Mouse (Mus musculus) heart, postnatal 14 days (tissue): Measurements from ENCODE around the gene Slc37a3. TPM values are rescaled to one million over a fixed set of nuclear protein-coding genes. Genes with fewer than 3 reads are reported as not detected.

Source experiments
- DNase-seq, 2 experiments: peaks; one replicate each; pipeline ENCODE4 v3.0.0; 2021 to 2022
- intact Hi-C: fragments of 180-260 bp; cut with DNase I; formaldehyde crosslinking; loops from one replicate; pipeline ENCODE4 v1.15.1; 2025
- total RNA-seq, 2 experiments: library from RNA; stranded (reverse); gene quantifications; 2 replicates each; pipeline ENCODE4 v1.2.3; 2021

Gene Slc37a3
- total RNA-seq, 2 experiments from 2014 or later = 20.0 to 24.1 TPM

- intact Hi-C loops = no loop called here
- DNase-seq = no peak
These were observed 45.3 kb downstream of the Slc37a3 start for GRCm38 (mm10) chr6:39331998-39332700.

GRCm38 (mm10) chr6:39330981-39331380, 46.5 kb downstream of the Slc37a3 start:
- intact Hi-C loops = no loop called here
- peak in 1 of 2 experiments; percentile 26 for DNase-seq

GRCm38 (mm10) chr6:39320286-39320685, 57.2 kb downstream of the Slc37a3 start:
- DNase-seq = no peak
- intact Hi-C loops = no loop called here

DNA sequence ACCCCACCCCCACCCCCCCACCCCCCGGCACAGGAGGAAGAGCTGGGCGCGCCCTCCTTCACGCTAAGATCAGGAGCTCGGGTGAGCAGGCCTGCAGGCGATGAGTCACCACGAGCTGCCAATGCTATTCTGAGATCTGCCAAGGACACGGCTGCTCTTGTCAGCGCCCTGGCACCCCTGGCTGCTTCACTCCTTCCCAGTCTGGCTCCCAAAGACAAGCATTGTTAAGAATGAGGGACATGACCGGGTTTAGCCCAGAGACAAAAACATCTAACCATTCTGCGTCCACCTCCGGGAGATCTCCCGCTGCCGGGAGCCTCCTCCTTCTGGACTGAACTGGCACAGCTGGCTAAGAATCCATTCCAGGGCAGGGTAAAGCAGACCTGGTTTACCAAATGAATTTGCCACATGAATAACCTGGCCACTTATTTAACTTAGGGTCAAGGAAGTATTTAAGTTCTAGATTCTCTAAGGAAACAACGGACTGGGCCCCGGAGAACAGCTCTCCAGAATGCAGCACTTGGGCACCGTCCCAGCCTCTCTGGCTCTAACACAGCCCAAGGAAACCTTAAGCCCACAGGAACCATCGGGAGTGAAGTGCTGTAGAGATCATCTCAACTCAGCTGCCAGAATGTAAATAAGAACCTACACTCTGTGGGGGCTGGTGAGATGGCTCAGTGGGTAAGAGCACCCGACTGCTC, 58.3 kb downstream of the Slc37a3 start:
- intact Hi-C loops = no loop called here

DNA sequence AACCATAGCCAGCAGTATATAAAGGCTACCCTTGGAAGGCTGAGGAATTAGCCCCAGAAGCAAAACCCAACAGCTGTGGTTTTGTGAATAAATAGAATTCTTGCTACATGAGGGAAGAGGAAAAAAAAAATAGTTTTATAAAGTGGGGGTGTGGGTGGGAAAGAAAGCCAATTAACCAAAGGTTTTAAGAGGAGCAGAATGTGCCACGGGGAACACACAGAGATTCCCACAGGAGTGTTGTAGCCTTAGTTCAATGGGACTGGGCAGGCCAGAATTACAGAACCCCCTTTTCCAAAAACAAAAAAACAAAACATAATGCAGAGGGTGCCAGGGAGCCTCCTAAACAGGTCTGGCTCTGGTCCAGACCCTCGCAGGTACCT, 58.9 kb downstream of the Slc37a3 start:
- intact Hi-C loops = no loop called here
- peak in 1 of 2 experiments; percentile 26 for DNase-seq

More for the DNA sequence above, 58.3 kb downstream of the Slc37a3 start:
- DNase-seq = peak; percentile 63 to 75

DNA sequence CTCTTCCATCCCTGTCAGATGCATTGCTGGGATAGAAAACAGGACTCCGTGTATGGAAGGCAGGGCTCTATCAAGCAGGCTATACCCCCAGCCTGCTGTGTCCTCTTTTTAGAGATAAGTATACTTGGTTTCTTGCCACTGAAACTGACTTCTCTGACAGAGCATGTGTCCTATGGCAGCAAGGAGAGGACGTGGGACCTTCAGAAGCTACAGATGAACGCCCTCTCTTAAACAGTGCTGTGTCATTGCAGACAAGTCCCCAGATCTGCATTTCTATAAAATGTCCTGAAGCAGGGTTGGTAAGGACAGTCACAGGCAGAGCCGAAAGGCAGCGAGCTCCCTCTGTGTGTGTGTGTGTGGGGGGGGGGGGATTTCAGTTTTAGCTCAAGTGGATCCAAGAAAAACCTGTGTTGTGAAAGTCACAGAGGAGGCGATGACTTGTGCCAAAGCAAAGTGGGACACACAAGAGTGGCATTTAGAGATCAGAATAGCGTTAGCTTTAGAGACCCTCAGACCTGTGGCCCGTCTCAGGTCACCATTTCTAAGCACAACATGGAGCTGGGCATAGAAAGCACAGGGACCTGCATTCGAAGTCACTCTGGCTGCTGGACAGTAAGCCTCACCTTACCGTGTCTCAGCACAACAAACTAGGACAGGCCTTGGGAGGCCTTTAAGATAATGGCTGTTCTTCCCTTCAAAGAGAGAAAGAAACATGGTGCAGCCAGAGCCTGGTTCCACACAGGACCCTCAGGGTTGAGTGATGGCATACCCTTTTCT, 59.4 kb downstream of the Slc37a3 start:
- intact Hi-C loops = no loop called here
- DNase-seq = no peak

DNA sequence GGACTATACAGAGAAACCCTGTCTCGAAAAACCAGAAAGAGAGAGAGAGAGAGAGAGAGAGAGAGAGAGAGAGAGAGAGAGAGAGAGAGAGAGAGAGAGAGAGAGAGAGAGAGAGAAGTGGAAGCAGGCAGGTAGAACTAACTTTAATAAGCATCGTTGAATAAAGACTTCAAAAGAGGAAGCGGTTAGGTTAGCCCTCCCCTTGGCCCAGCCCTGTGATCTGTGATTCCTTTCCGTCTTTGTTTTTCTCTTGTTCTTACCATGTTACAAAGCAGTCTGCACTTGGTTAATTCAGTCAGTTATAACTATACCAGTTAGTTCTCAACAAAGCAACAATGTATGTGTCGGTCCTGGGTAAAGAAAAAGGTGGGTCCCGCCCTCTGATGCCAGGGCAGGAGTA, 61.4 kb downstream of the Slc37a3 start:
- intact Hi-C loops = no loop called here

GRCm38 (mm10) chr6:39314461-39314860, 63.0 kb downstream of the Slc37a3 start:
- no peak for DNase-seq
- intact Hi-C loops = no loop called here

More for the DNA sequence above, 61.4 kb downstream of the Slc37a3 start:
- DNase-seq = no peak

GRCm38 (mm10) chr6:39311786-39312185, 65.7 kb downstream of the Slc37a3 start:
- DNase-seq = no peak
- intact Hi-C loops = no loop called here

DNA sequence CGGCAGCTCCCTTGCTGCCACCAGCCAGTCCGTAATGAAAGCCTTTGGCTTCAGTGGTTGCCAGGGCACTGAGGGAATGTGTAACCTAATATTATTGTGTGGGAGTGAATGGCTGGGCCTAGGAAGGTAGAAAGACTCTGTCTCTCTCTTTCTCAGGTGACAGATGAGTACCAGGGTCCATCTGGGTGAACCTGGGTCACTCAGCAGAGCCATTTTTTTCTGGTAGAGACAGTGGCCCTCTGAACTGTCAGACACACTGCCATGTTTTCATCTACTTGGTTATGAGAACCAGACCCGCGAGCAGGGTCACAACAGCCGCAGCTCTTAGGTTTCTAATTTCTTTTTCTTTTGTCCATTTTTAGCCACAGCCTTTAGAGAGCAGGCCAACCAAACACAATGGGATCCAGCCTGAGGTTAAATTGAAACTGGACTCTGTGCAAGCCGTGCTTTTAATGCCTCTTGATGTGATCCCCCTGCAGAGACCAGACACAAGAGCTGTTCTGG, 73.1 kb downstream of the Slc37a3 start:
- DNase-seq = no peak
- intact Hi-C loops = no loop called here

GRCm38 (mm10) chr6:39301484-39301883, 76.0 kb downstream of the Slc37a3 start:
- intact Hi-C loops = no loop called here
- no peak for DNase-seq

DNA sequence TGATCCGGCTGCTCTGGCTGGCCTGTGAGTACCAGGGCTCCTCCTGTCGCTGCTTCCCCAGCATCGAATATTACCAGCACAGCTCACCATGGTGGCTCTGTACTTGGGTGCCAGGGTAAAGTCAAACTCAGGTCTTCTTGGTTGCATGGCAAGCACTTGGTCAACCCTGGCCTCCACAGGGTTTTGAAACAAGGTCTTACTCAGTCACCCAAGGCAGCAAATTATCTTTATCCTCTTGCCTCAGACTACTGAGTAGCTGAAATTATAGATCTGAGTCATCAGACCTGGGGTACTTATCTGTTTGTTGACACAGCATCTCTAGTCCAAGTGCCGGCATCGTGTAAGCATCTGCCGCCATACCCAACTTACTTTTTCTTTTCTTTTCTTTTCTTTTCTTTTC, 80.4 kb downstream of the Slc37a3 start:
- intact Hi-C loops = loop anchor here (5.0 kb wide), 1 partner anchor 45 kb away; no protein-coding TSS in a partner anchor
- DNase-seq = no peak

GRCm38 (mm10) chr6:39296474-39296873, 81.0 kb downstream of the Slc37a3 start:
- DNase-seq = no peak
- intact Hi-C loops = loop anchor here (5.0 kb wide), 1 partner anchor 46 kb away; no protein-coding TSS in a partner anchor

DNA sequence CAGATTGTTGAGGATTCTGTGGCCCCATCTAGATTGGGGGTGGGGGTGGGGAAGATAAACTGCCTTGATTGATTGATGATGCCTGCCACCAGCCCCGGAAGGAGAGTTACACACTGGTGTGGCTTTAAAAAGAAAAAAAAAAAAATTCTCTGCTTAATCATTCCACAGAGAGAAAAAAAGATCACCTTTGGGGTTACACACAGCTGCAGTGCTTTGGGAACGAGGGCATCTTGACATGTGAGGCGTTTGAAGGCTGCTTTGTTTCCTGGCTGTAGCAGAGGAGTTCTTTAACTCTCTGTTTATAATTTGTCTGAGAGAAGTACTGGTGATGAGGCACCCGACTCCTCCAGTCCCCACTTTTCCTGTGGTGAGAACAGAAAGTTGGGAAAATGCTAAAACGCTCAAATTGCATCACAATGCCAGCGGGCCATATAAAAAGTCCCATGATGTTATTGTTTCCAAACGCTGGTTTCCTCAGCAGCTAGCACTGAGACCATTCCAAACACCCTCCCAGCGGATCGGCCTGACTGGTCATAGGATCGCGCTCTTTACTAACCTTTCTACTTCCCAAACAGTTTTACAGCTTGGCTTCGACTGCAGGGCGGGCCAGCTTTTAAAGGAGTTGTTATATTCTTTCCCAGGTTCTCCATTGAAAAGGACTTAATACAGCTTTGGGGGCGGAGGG, 81.6 kb downstream of the Slc37a3 start:
- DNase-seq = no peak
- intact Hi-C loops = loop anchor here (5.0 kb wide), 1 partner anchor 46 kb away; no protein-coding TSS in a partner anchor

DNA sequence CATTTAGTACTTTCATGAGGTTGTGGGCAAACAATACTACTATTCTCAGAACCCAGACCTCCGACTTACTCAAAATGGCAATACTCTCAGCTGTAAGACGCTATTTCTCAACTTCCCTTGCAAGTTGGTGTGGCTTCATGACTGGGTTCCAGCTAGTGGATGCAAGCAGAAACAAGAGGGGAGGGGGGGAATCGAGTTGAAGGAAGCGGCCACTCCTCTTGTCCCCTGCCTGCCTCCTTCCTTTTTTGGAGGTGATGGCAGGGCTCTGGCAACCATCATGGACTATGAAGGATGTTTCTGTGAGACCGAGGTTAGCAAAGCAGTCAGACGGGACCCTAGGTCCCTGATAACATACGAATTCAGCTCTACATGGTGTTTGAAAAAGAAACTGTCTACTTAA, 87.8 kb downstream of the Slc37a3 start:
- intact Hi-C loops = no loop called here
- DNase-seq = no peak

GRCm38 (mm10) chr6:39287782-39288181, 89.7 kb downstream of the Slc37a3 start:
- intact Hi-C loops = no loop called here
- DNase-seq = no peak

DNA sequence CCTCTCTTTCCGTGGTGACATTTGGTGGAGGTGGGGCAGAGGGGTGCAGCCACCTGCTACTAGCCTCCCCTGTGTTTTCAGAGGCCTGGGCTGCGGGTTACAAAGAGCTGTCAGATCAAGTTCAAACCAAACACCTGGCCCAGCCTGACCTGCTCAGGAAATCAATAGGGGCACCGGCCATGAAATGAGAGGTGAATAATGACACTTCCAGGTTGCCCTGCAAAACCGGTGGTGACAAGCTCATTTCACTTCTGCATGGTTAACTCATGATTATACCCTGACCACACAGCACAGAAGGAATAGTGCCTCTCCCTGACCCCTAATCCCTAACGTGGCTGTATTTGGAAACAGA, 90.8 kb downstream of the Slc37a3 start:
- intact Hi-C loops = no loop called here
- DNase-seq = no peak

GRCm38 (mm10) chr6:39286053-39286731, 91.3 kb downstream of the Slc37a3 start:
- intact Hi-C loops = no loop called here
- DNase-seq = peak; percentile 20 to 22

GRCm38 (mm10) chr6:39284836-39285235, 92.6 kb downstream of the Slc37a3 start:
- intact Hi-C loops = no loop called here
- DNase-seq = no peak
